Mouse (Mus musculus) liver, embryonic 14.5 days (tissue): ENCODE data around the gene Rmnd5a.

Experiments used
- CTCF ChIP-seq: IDR thresholded peaks from 2 replicates; pipeline ENCODE4 v1.5.1; 2016; ENCODE audit warnings: antibody characterized with exemption, low read depth, control low read depth
- EP300 ChIP-seq: IDR thresholded peaks from 2 replicates; pipeline ENCODE4 v1.6.1; 2016; ENCODE audit warnings: antibody characterized with exemption, low read depth

GRCm38 (mm10) chr6:71486226-71486625 is 45.8 kb upstream of the Rmnd5a start:
- TF ChIP-seq EP300 (no peak), CTCF (no peak)
